Mouse (Mus musculus) heart, embryonic 16.5 days (tissue): ENCODE measurements at regions not wholly inside any gene's neighbourhood (a gene's known extent, or its start where the extent isn't known, plus 50 kb on each side); places are given as distances from the start of the nearest gene placed in this dataset.

Source experiments
- ATAC-seq: fragments of 200-750 bp; cut with Nextera tagmentation; replicated peaks from 2 replicates; pipeline ENCODE4 v1.8.0; 2017; ENCODE audit warnings: moderate number of reproducible peaks; ENCODE audit not compliant: insufficient read depth, low FRiP score; ENCODE audit errors: extremely low read depth
- H3K27ac ChIP-seq: fragments of 300-500 bp; sonication (generic); 2 replicates; pipeline ENCODE4 v1.5.1; 2014; ENCODE audit warnings: mild to moderate bottlenecking, low read length, control low read depth, moderate library complexity
- H3K27me3 ChIP-seq: fragments of 300-500 bp; sonication (generic); 2 replicates; pipeline ENCODE4 v1.6.1; 2014; ENCODE audit warnings: low read length, mixed read lengths; ENCODE audit not compliant: control insufficient read depth, insufficient read depth
- H3K36me3 ChIP-seq: fragments of 300-500 bp; sonication (generic); 2 replicates; pipeline ENCODE4 v1.6.1; 2014; ENCODE audit not compliant: control insufficient read depth, insufficient read depth
- H3K4me1 ChIP-seq: fragments of 300-500 bp; sonication (generic); 2 replicates; pipeline ENCODE4 v1.6.1; 2014; ENCODE audit warnings: low read length, mixed read lengths; ENCODE audit not compliant: control insufficient read depth, insufficient read depth
- H3K4me2 ChIP-seq: fragments of 300-500 bp; sonication (generic); 2 replicates; pipeline ENCODE4 v1.6.1; 2014; ENCODE audit warnings: low read depth, mild to moderate bottlenecking, control low read depth, low read length
- H3K4me3 ChIP-seq: fragments of 300-500 bp; sonication (generic); 2 replicates; pipeline ENCODE4 v1.5.1; 2014; ENCODE audit warnings: mild to moderate bottlenecking, control low read depth, low read length
- H3K9ac ChIP-seq: fragments of 300-500 bp; sonication (generic); 2 replicates; pipeline ENCODE4 v1.6.1; 2014; ENCODE audit warnings: low read length, control low read depth
- H3K9me3 ChIP-seq: fragments of 300-500 bp; sonication (generic); replicated peaks from 2 replicates; pipeline ENCODE4 v1.6.1; 2016; ENCODE audit warnings: low read length; ENCODE audit not compliant: control insufficient read depth
- WGBS: fragments of 180-500 bp; shearing (Covaris S2); extraction: QIAGEN DNeasy Blood & Tissue Kit; methylation state at CpG from one replicate; pipeline ENCODE4 v1.1.7; 2014; 5-methylcytosine and 5-hydroxymethylcytosine counted together

- H3K36me3 ChIP-seq: no peaks in the 10 kb centered on the region
- no peak overlapping the region for H3K4me2 ChIP-seq
- no peak for ATAC-seq
- H3K4me1 ChIP-seq: peaks cover 23% of the 10 kb centered on the region
- peaks cover 7% of the 10 kb centered on the region for H3K27me3 ChIP-seq
- WGBS: 71% methylated on average over 7 of the region's 7 CpGs
- no peak overlapping the region for H3K27ac ChIP-seq
- no peaks in the 10 kb centered on the region for H3K9me3 ChIP-seq
- H3K9ac ChIP-seq: no peak overlapping the region
- no peak overlapping the region for H3K4me3 ChIP-seq
These were observed 193.3 kb downstream of the Enc1 start for GRCm38 (mm10) chr13:97434167-97434566.

- H3K36me3 ChIP-seq: no peaks in the 10 kb centered on the region
- no peak overlapping the region for H3K27ac ChIP-seq
- no peak for ATAC-seq
- no peak overlapping the region for H3K9ac ChIP-seq
- peaks cover 17% of the 10 kb centered on the region for H3K4me1 ChIP-seq
- no peak overlapping the region for H3K4me2 ChIP-seq
- H3K9me3 ChIP-seq: no peaks in the 10 kb centered on the region
- WGBS: 60% methylated on average over 4 of the region's 4 CpGs
- H3K27me3 ChIP-seq: peaks cover 5% of the 10 kb centered on the region
- H3K4me3 ChIP-seq: no peak overlapping the region
These were observed 191.7 kb downstream of the Enc1 start for GRCm38 (mm10) chr13:97432627-97433026.

- H3K4me2 ChIP-seq: no peak overlapping the region
- no peak overlapping the region for H3K9ac ChIP-seq
- peaks cover 5% of the 10 kb centered on the region for H3K27me3 ChIP-seq
- 66% methylated on average over 2 of the region's 2 CpGs for WGBS
- peaks cover 10% of the 10 kb centered on the region for H3K4me1 ChIP-seq
- no peaks in the 10 kb centered on the region for H3K36me3 ChIP-seq
- no peak for ATAC-seq
- no peak overlapping the region for H3K27ac ChIP-seq
- H3K4me3 ChIP-seq: no peak overlapping the region
- no peaks in the 10 kb centered on the region for H3K9me3 ChIP-seq
These were observed 190.0 kb downstream of the Enc1 start for GRCm38 (mm10) chr13:97430885-97431284.

- no peak overlapping the region for H3K4me2 ChIP-seq
- no peak for ATAC-seq
- H3K36me3 ChIP-seq: no peaks in the 10 kb centered on the region
- no peak overlapping the region for H3K27ac ChIP-seq
- H3K4me3 ChIP-seq: no peak overlapping the region
- H3K4me1 ChIP-seq: no peaks in the 10 kb centered on the region
- H3K9ac ChIP-seq: no peak overlapping the region
- no peaks in the 10 kb centered on the region for H3K9me3 ChIP-seq
- WGBS: 69% methylated on average over 6 of the region's 6 CpGs
- 0 out of 2 replicates have a peak, but pooled peaks cover 3% of the 10 kb centered on the region for H3K27me3 ChIP-seq
These were observed 187.3 kb downstream of the Enc1 start for GRCm38 (mm10) chr13:97428163-97428562.

- whole genome bisulfite sequencing: 46% methylated on average over 4 of the region's 4 CpGs
These were observed 186.6 kb downstream of the Enc1 start for GRCm38 (mm10) chr13:97427537-97427936.

GRCm38 (mm10) chr13:97425731-97426130 lies 184.8 kb downstream of the Enc1 start:
- WGBS: 82% methylated on average over 9 of the region's 9 CpGs
- no peaks in the 10 kb centered on the region for H3K27me3 ChIP-seq
- H3K4me1 ChIP-seq: no peaks in the 10 kb centered on the region
- no peak overlapping the region for H3K4me3 ChIP-seq
- H3K36me3 ChIP-seq: no peaks in the 10 kb centered on the region
- H3K27ac ChIP-seq: no peak overlapping the region
- H3K4me2 ChIP-seq: no peak overlapping the region
- H3K9ac ChIP-seq: no peak overlapping the region
- no peak for ATAC-seq
- H3K9me3 ChIP-seq: no peaks in the 10 kb centered on the region

More at GRCm38 (mm10) chr13:97427537-97427936, 186.6 kb downstream of the Enc1 start:
- no peak overlapping the region for H3K9ac ChIP-seq
- no peak overlapping the region for H3K4me2 ChIP-seq
- H3K27ac ChIP-seq: no peak overlapping the region
- ATAC-seq: no peak
- H3K4me1 ChIP-seq: no peaks in the 10 kb centered on the region
- H3K9me3 ChIP-seq: no peaks in the 10 kb centered on the region
- no peak overlapping the region for H3K4me3 ChIP-seq
- H3K36me3 ChIP-seq: no peaks in the 10 kb centered on the region
- 0 out of 2 replicates have a peak, but pooled peaks cover under 1% of the 10 kb centered on the region for H3K27me3 ChIP-seq

- H3K27me3 ChIP-seq: no peaks in the 10 kb centered on the region
- H3K27ac ChIP-seq: no peak overlapping the region
- H3K36me3 ChIP-seq: no peaks in the 10 kb centered on the region
- no peak overlapping the region for H3K4me2 ChIP-seq
- ATAC-seq: no peak
- H3K4me3 ChIP-seq: no peak overlapping the region
- no peaks in the 10 kb centered on the region for H3K9me3 ChIP-seq
- H3K4me1 ChIP-seq: no peaks in the 10 kb centered on the region
- WGBS: 60% methylated on average over 6 of the region's 6 CpGs
- H3K9ac ChIP-seq: no peak overlapping the region
These were observed 183.0 kb downstream of the Enc1 start for GRCm38 (mm10) chr13:97423911-97424310.

- Histone ChIP-seq H3K4me2 (no peak overlapping the region), H3K4me1 (no peaks in the 10 kb centered on the region), H3K9me3 (no peaks in the 10 kb centered on the region), H3K9ac (no peak overlapping the region), H3K27me3 (no peaks in the 10 kb centered on the region), H3K27ac (no peak overlapping the region), H3K4me3 (no peak overlapping the region), H3K36me3 (no peaks in the 10 kb centered on the region)
- no peak for ATAC-seq
- 77% methylated on average over 5 of the region's 5 CpGs for WGBS
These were observed 182.5 kb downstream of the Enc1 start for GRCm38 (mm10) chr13:97423298-97423817.

- Histone ChIP-seq H3K27ac (no peak overlapping the region), H3K4me2 (no peak overlapping the region), H3K4me3 (no peak overlapping the region), H3K4me1 (no peaks in the 10 kb centered on the region), H3K27me3 (no peaks in the 10 kb centered on the region), H3K9ac (no peak overlapping the region), H3K9me3 (no peaks in the 10 kb centered on the region), H3K36me3 (no peaks in the 10 kb centered on the region)
- ATAC-seq: no peak
- WGBS: 80% methylated on average over 7 of the region's 7 CpGs
These were observed 182.0 kb downstream of the Enc1 start for GRCm38 (mm10) chr13:97422897-97423296.
